Mouse (Mus musculus): ENCODE measurements around the gene Eftud2. TPM values are rescaled to one million over a fixed set of nuclear protein-coding genes. Genes with fewer than 3 reads are reported as not detected.

The Eftud2 gene
- polyA plus RNA-seq, 1 experiment from 2014 or later, result 255 TPM

DNA sequence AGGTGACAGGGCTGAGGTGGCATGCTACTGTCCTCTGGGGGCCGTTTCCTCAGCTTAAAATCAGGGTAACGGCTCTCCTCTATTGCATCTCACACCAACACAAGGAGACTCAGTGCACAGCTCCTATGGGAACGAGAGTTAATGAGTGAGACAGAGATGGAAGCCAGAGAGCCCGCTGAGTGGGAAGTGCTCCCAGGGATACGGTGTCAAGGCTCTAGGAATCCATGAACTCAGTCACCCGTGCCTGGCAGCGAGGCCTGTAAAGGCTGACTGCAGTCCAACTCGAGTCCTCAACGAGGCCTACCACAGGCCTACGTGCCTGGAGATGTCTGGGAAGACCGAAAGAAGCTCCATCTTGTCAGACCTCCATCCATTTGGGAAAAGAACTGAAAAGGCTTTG, 21.8 kb downstream of the Eftud2 start:
- Histone ChIP-seq H3K9me3 (ENCODE audit: control insufficient read depth, low read length) (no peaks in the 10 kb centered on the region), H3K4me3 (ENCODE audit: low read depth, low read length) (no peak overlapping the region), H3K27ac (ENCODE audit: low read depth, low read length) (no peak overlapping the region), H3K9ac (ENCODE audit: low read length) (no peak overlapping the region), H3K4me1 (ENCODE audit: control insufficient read depth, insufficient read depth, low read length) (no peaks in the 10 kb centered on the region), H3K27me3 (ENCODE audit: control insufficient read depth, insufficient read depth, low read length) (no peaks in the 10 kb centered on the region), H3K4me2 (ENCODE audit: low read depth) (no peak overlapping the region), H3K36me3 (ENCODE audit: control insufficient read depth, insufficient read depth, low read length) (peaks cover 28% of the 10 kb centered on the region)
- DNase-seq (ENCODE audit: low spot score) (no peak), ATAC-seq (ENCODE audit: insufficient read depth, low FRiP score, low TSS enrichment) (no peak)
- WGBS, result 91% methylated on average over 11 of the region's 11 CpGs

DNA sequence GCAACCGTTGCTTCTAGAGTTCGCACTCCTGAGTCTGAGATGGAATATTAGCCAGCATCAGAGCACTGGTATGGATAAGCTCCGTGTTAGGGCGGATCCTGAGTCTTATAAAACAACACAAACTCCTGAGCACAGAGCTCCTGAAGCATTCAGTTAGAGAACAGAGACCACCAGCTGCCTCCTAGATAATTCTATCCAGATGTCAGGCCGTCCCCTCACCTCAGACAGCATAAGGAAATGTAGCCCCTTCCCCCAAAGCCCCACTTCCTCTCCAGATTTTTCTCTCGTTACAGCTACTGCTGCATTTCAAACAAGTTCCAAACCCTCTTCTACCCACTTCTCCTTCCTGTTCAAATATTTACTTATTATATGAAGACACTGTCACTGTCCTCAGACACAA, 24.8 kb downstream of the Eftud2 start:
- H3K9me3 ChIP-seq (ENCODE audit: control insufficient read depth, low read length), result no peaks in the 10 kb centered on the region
- no peak overlapping the region for H3K4me2 ChIP-seq (ENCODE audit: low read depth)
- 73% methylated on average over 6 of the region's 6 CpGs for WGBS
- H3K4me1 ChIP-seq (ENCODE audit: control insufficient read depth, insufficient read depth, low read length), result no peaks in the 10 kb centered on the region
- peaks cover 34% of the 10 kb centered on the region for H3K36me3 ChIP-seq (ENCODE audit: control insufficient read depth, insufficient read depth, low read length)
- no peaks in the 10 kb centered on the region for H3K27me3 ChIP-seq (ENCODE audit: control insufficient read depth, insufficient read depth, low read length)
- DNase-seq (ENCODE audit: low spot score) (peak; percentile 23), ATAC-seq (ENCODE audit: insufficient read depth, low FRiP score, low TSS enrichment) (no peak)
- H3K4me3 ChIP-seq (ENCODE audit: low read depth, low read length), result no peak overlapping the region
- no peak overlapping the region for H3K9ac ChIP-seq (ENCODE audit: low read length)
- H3K27ac ChIP-seq (ENCODE audit: low read depth, low read length), result no peak overlapping the region

DNA sequence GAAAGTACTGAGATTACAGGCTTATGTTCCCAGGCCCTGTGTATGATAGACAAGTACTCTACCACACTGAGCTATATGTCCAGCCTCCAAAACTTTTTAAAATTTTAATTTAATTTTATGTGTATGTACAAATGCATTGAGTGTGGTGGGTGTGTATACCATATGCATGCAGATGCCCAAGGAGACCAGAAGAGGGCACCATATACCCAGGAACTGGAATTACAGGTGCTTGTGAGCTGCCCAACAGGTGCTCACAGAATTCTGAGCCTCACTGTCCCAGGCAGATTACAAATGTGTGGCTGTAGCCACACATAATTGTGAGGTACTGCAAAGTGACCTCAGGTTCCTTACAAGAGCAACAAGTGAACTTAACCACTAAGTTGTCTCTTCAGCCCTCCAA, 27.0 kb downstream of the Eftud2 start:
- ATAC-seq (ENCODE audit: insufficient read depth, low FRiP score, low TSS enrichment) (no peak), DNase-seq (ENCODE audit: low spot score) (no peak)
- H3K4me2 ChIP-seq (ENCODE audit: low read depth), result no peak overlapping the region
- H3K27me3 ChIP-seq (ENCODE audit: control insufficient read depth, insufficient read depth, low read length), result no peaks in the 10 kb centered on the region
- H3K27ac ChIP-seq (ENCODE audit: low read depth, low read length), result no peak overlapping the region
- peaks cover 30% of the 10 kb centered on the region for H3K36me3 ChIP-seq (ENCODE audit: control insufficient read depth, insufficient read depth, low read length)
- no peaks in the 10 kb centered on the region for H3K4me1 ChIP-seq (ENCODE audit: control insufficient read depth, insufficient read depth, low read length)
- no peaks in the 10 kb centered on the region for H3K9me3 ChIP-seq (ENCODE audit: control insufficient read depth, low read length)
- H3K9ac ChIP-seq (ENCODE audit: low read length), result no peak overlapping the region
- no peak overlapping the region for H3K4me3 ChIP-seq (ENCODE audit: low read depth, low read length)

DNA sequence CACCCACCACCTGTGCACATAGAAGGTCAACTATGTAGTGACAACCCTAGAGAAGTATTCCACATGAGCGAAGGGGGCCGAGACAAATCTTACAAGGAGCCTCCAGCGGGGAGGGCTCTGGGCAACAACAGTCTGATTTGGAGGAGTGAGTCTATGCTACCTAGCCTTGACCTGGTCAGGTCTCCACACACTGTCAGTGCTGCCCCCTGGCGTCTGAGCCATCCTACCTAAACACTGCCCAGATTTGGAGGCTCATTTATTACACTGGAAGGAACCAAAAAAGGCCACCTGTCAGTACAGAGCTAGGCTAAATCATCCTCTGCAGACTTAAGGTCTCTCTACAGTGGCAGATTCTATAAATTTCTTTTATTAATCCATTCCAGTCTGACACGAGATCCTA, 28.9 kb downstream of the Eftud2 start:
- WGBS, result 72% methylated on average over 5 of the region's 5 CpGs
- Histone ChIP-seq H3K9me3 (ENCODE audit: control insufficient read depth, low read length) (no peaks in the 10 kb centered on the region), H3K4me2 (ENCODE audit: low read depth) (no peak overlapping the region), H3K27ac (ENCODE audit: low read depth, low read length) (no peak overlapping the region), H3K27me3 (ENCODE audit: control insufficient read depth, insufficient read depth, low read length) (no peaks in the 10 kb centered on the region), H3K4me3 (ENCODE audit: low read depth, low read length) (no peak overlapping the region), H3K4me1 (ENCODE audit: control insufficient read depth, insufficient read depth, low read length) (no peaks in the 10 kb centered on the region), H3K9ac (ENCODE audit: low read length) (no peak overlapping the region), H3K36me3 (ENCODE audit: control insufficient read depth, insufficient read depth, low read length) (peaks cover 25% of the 10 kb centered on the region)
- ATAC-seq (ENCODE audit: insufficient read depth, low FRiP score, low TSS enrichment) (no peak), DNase-seq (ENCODE audit: low spot score) (peak; percentile 52)

DNA sequence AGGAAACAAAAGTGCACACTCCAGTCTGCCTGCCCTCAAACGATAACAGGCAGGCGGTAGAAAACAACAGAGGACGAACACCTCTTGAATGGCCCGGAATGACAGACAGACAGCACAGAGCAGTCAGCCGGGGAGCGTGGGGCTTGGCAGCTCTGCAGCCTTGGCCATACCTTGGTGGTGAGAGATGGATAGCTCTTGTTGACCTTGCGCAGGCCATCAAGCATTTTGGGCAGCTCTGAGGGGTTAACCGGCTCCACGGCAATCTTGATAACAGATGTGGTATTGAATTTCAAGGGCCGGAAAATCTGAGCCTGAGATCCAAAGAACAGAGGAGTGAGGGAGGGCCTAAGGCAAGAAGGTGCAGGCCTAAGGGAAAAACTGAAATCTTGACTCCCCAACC, 34.9 kb downstream of the Eftud2 start:
- 77% methylated on average over 10 of the region's 10 CpGs for WGBS
- Histone ChIP-seq H3K4me1 (ENCODE audit: control insufficient read depth, insufficient read depth, low read length) (no peaks in the 10 kb centered on the region), H3K4me3 (ENCODE audit: low read depth, low read length) (no peak overlapping the region), H3K9ac (ENCODE audit: low read length) (no peak overlapping the region), H3K36me3 (ENCODE audit: control insufficient read depth, insufficient read depth, low read length) (peaks cover 39% of the 10 kb centered on the region), H3K9me3 (ENCODE audit: control insufficient read depth, low read length) (no peaks in the 10 kb centered on the region), H3K27me3 (ENCODE audit: control insufficient read depth, insufficient read depth, low read length) (no peaks in the 10 kb centered on the region), H3K4me2 (ENCODE audit: low read depth) (no peak overlapping the region), H3K27ac (ENCODE audit: low read depth, low read length) (no peak overlapping the region)
- peak; percentile 4 for DNase-seq (ENCODE audit: low spot score)
- no peak for ATAC-seq (ENCODE audit: insufficient read depth, low FRiP score, low TSS enrichment)

DNA sequence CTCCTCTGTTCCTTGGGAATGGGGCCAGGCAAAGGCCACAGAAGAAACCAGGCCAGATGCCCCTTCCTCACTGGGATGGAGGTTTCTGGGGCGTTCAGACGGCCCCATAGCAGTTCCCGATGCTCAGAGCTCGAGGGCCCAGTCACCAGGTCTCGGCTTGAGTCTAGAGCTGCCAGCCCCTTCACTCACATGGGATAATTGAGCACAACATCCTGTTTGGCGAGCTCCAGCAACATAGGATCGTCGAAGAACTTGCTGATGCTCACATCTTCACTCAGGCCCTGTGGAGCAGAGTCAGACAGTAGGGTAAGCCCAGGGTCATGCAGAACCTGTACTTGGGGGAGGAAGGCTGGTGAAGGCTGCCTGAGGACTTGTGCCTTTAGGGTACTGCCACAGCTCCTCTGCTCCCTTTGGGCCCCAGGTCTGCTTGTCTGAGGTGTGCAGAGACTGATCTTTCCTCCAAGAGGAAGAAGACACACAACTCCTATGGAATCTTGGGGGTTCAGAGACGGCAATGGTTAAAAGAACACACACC, 42.1 kb downstream of the Eftud2 start:
- WGBS, result 86% methylated on average over 9 of the region's 9 CpGs

DNA sequence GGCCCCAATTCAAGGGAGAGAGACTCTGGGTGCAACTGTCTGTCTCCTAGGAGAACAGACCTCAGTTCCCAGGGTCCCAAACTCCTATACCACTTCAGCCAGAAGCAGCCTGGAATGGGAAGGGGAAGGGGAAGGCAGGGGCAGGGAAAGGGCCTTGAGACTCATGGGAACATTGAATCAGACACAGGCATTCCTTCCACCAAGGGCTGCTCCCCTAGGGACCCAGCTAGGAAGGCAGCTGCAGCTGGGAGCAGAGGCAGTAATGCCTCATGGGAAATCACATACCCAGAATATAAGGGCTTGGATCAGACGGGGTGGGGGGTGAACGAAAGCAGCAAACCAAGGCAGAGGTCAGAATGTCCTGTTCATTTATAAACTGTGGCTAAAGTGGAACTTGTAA, 42.7 kb downstream of the Eftud2 start:
- H3K36me3 ChIP-seq (ENCODE audit: control insufficient read depth, insufficient read depth, low read length), result peaks cover 30% of the 10 kb centered on the region

More for the DNA sequence above, 42.1 kb downstream of the Eftud2 start:
- DNase-seq (ENCODE audit: low spot score) (no peak), ATAC-seq (ENCODE audit: insufficient read depth, low FRiP score, low TSS enrichment) (no peak)
- H3K36me3 ChIP-seq (ENCODE audit: control insufficient read depth, insufficient read depth, low read length), result peaks cover 33% of the 10 kb centered on the region
- no peaks in the 10 kb centered on the region for H3K9me3 ChIP-seq (ENCODE audit: control insufficient read depth, low read length)
- H3K27me3 ChIP-seq (ENCODE audit: control insufficient read depth, insufficient read depth, low read length), result no peaks in the 10 kb centered on the region
- H3K9ac ChIP-seq (ENCODE audit: low read length), result no peak overlapping the region
- no peaks in the 10 kb centered on the region for H3K4me1 ChIP-seq (ENCODE audit: control insufficient read depth, insufficient read depth, low read length)
- H3K4me3 ChIP-seq (ENCODE audit: low read depth, low read length), result no peak overlapping the region
- no peak overlapping the region for H3K27ac ChIP-seq (ENCODE audit: low read depth, low read length)
- no peak overlapping the region for H3K4me2 ChIP-seq (ENCODE audit: low read depth)

DNA sequence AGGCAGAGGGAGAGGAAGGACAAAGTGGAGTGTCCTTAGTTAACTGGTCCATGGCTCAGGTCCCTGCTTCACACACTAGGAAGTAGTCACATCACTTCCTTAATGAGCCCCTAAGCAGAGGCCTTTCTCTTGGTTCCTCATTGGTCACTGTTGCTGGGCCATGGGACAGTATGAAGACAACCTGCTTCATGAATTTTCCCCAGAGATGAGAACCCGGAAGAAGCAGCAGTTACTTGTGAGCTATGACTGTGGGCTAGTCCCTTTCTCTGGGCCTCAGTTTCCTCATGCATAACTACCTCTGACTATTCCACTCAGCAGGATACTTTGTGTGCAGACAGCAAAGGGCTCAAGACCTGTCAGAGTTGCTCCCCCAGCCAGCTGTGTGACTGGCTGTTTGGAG, 43.4 kb downstream of the Eftud2 start:
- no peak for DNase-seq (ENCODE audit: low spot score)
- WGBS, result 95% methylated on average over 1 of the region's 1 CpGs
- no peaks in the 10 kb centered on the region for H3K27me3 ChIP-seq (ENCODE audit: control insufficient read depth, insufficient read depth, low read length)
- no peak overlapping the region for H3K4me2 ChIP-seq (ENCODE audit: low read depth)
- H3K9ac ChIP-seq (ENCODE audit: low read length), result no peak overlapping the region
- no peaks in the 10 kb centered on the region for H3K9me3 ChIP-seq (ENCODE audit: control insufficient read depth, low read length)
- no peak overlapping the region for H3K4me3 ChIP-seq (ENCODE audit: low read depth, low read length)
- ATAC-seq (ENCODE audit: insufficient read depth, low FRiP score, low TSS enrichment), result no peak
- peaks cover 28% of the 10 kb centered on the region for H3K36me3 ChIP-seq (ENCODE audit: control insufficient read depth, insufficient read depth, low read length)
- H3K27ac ChIP-seq (ENCODE audit: low read depth, low read length), result no peak overlapping the region
- H3K4me1 ChIP-seq (ENCODE audit: control insufficient read depth, insufficient read depth, low read length), result no peaks in the 10 kb centered on the region

More for the DNA sequence above, 42.7 kb downstream of the Eftud2 start:
- Histone ChIP-seq H3K4me1 (ENCODE audit: control insufficient read depth, insufficient read depth, low read length) (no peaks in the 10 kb centered on the region), H3K27me3 (ENCODE audit: control insufficient read depth, insufficient read depth, low read length) (no peaks in the 10 kb centered on the region), H3K4me3 (ENCODE audit: low read depth, low read length) (no peak overlapping the region), H3K27ac (ENCODE audit: low read depth, low read length) (no peak overlapping the region), H3K4me2 (ENCODE audit: low read depth) (no peak overlapping the region), H3K9me3 (ENCODE audit: control insufficient read depth, low read length) (no peaks in the 10 kb centered on the region), H3K9ac (ENCODE audit: low read length) (no peak overlapping the region)
- ATAC-seq (ENCODE audit: insufficient read depth, low FRiP score, low TSS enrichment) (no peak), DNase-seq (ENCODE audit: low spot score) (no peak)
- 96% methylated on average over 2 of the region's 2 CpGs for WGBS

DNA sequence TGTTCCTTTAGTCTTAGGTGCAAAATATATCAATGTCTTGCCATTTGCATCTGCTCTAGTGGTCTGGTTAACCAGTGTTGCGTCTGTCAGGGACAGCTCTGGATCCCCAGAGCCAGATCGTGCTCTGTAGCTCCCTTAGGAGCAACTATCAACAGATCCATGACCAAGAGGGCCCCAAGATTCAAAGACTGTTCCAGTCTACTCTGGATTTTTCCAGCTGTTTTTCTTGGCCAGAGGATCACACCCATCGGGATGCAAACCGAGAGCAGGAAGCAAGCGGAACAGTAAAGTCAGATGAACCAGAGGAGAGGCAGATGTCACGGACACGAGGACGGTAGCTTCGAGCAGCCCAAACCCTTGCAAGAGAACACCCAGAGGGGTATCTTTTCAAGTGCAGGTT, 44.6 kb downstream of the Eftud2 start:
- Histone ChIP-seq H3K4me2 (ENCODE audit: low read depth) (no peak overlapping the region), H3K36me3 (ENCODE audit: control insufficient read depth, insufficient read depth, low read length) (peaks cover 24% of the 10 kb centered on the region), H3K9me3 (ENCODE audit: control insufficient read depth, low read length) (no peaks in the 10 kb centered on the region), H3K9ac (ENCODE audit: low read length) (no peak overlapping the region), H3K27ac (ENCODE audit: low read depth, low read length) (no peak overlapping the region), H3K4me1 (ENCODE audit: control insufficient read depth, insufficient read depth, low read length) (no peaks in the 10 kb centered on the region), H3K27me3 (ENCODE audit: control insufficient read depth, insufficient read depth, low read length) (no peaks in the 10 kb centered on the region), H3K4me3 (ENCODE audit: low read depth, low read length) (no peak overlapping the region)
- ATAC-seq (ENCODE audit: insufficient read depth, low FRiP score, low TSS enrichment) (no peak), DNase-seq (ENCODE audit: low spot score) (no peak)
- 89% methylated on average over 9 of the region's 9 CpGs for WGBS

Data from neural tube, embryonic 11.5 days (tissue).